Mouse (Mus musculus) testis, adult 2 months (tissue): Measurements from ENCODE around the gene Zfp536. TPM values are rescaled to one million over a fixed set of nuclear protein-coding genes. Genes with fewer than 3 reads are reported as not detected.

Experiments used
- H3K27ac ChIP-seq: fragments of 200-500 bp; 2 replicates; pipeline ENCODE4 v1.5.1; 2012; ENCODE audit warnings: low read depth, low read length; ENCODE audit not compliant: control insufficient read depth, insufficient read depth
- H3K27me3 ChIP-seq: fragments of 200-500 bp; 2 replicates; pipeline ENCODE4 v1.6.1; 2012; ENCODE audit warnings: mild to moderate bottlenecking, low read length, moderate library complexity; ENCODE audit not compliant: control insufficient read depth, insufficient read depth
- H3K36me3 ChIP-seq: fragments of 200-500 bp; 2 replicates; pipeline ENCODE4 v1.6.1; 2012; ENCODE audit warnings: mild to moderate bottlenecking, low read length; ENCODE audit not compliant: control insufficient read depth, insufficient read depth
- H3K4me1 ChIP-seq: fragments of 200-500 bp; 2 replicates; pipeline ENCODE4 v1.6.1; 2012; ENCODE audit warnings: low read length; ENCODE audit not compliant: control insufficient read depth, insufficient read depth
- H3K4me3 ChIP-seq: fragments of 200-500 bp; 2 replicates; pipeline ENCODE4 v1.5.1; 2012; ENCODE audit warnings: low read depth, mild to moderate bottlenecking, low read length, moderate library complexity, mixed read lengths; ENCODE audit not compliant: control insufficient read depth
- CTCF ChIP-seq: fragments of 200-500 bp; IDR thresholded peaks from 2 replicates; pipeline ENCODE4 v1.5.1; 2012; ENCODE audit warnings: low read depth, mild to moderate bottlenecking, inconsistent platforms, low read length, moderate library complexity; ENCODE audit not compliant: control insufficient read depth, insufficient read depth, insufficient replicate concordance
- POLR2A ChIP-seq: fragments of 200-500 bp; IDR thresholded peaks from 2 replicates; pipeline ENCODE4 v1.6.1; 2012; ENCODE audit warnings: low read depth, mild to moderate bottlenecking, inconsistent platforms, low read length, moderate library complexity; ENCODE audit not compliant: control insufficient read depth
- polyA plus RNA-seq: library from polyadenylated mRNA; depleted of rRNA; stranded (reverse); fragments of >200 nt; gene quantifications from 2 replicates; pipeline ENCODE4 v1.2.3, GENCODE M21; 2012

Gene Zfp536
- polyA plus RNA-seq, 1 experiment, result 3.9 TPM

DNA sequence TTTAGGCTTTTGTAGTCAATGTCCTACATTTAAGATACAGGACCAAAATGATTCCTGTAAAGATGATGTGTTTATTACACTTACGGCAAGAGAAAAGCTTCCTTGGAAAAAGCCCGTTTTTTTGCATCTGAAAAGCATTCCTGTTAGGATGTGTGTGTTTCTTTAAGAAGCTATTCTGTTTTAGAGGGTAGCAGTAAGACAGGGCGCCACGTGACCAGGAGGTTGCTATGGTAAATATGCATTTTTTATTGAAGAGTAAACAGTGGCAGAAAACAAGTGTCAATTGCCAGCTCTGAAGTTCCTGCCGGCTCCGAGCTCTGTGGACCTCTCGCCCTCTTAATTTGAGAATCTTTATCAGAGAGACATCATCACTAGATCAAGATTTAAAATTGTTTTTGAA, 267.9 kb downstream of the Zfp536 start:
- Histone ChIP-seq H3K27me3 (no peaks in the 10 kb centered on the region), H3K4me1 (no peaks in the 10 kb centered on the region), H3K27ac (no peak overlapping the region), H3K4me3 (no peak overlapping the region), H3K36me3 (no peaks in the 10 kb centered on the region)
- TF ChIP-seq CTCF (no peak), POLR2A (no peak)

DNA sequence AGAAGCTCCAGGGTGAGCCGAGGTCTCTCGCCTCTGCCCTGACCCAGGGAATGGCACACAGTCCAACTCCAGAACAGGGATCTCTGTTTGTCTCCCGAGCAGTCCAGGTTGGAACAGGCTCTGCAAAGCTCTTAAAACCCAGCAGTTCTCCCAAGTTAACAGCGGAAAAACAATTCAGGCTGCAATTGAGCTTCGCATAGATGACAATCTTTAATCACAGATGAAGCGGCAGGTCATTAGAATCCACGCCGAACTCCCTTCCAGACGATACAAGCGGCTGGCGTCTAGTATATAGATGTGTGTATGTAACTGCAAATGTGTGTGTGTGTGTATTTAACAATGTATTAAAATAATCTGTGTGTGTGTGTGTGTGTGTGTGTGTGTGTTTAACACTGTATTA, 268.3 kb downstream of the Zfp536 start:
- Histone ChIP-seq H3K27ac (no peak overlapping the region), H3K36me3 (no peaks in the 10 kb centered on the region), H3K4me3 (no peak overlapping the region), H3K4me1 (no peaks in the 10 kb centered on the region), H3K27me3 (no peaks in the 10 kb centered on the region)
- TF ChIP-seq POLR2A, result no peak
- TF ChIP-seq CTCF, result no peak

DNA sequence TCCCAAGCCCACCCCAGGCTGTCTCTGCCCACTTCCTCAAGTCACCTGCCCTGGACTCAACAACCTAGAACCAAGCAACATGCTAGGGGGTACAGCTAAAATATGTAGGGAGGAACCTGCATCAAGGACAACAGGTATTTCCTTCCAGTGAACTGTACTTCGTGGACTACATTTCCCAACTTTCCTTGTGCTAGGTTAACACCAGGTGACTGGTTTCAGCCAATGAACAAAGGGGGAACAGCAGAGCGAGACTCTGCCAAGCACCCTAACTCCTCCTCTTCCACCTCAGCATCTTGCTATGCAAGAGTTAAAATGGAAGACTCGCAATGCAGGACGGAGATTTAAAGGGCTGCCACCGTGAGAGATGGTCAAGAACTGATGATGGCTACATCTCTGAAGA, 274.6 kb downstream of the Zfp536 start:
- no peaks in the 10 kb centered on the region for H3K27me3 ChIP-seq
- H3K36me3 ChIP-seq, result no peaks in the 10 kb centered on the region
- no peak for TF ChIP-seq CTCF
- no peak for TF ChIP-seq POLR2A
- H3K27ac ChIP-seq, result no peak overlapping the region
- H3K4me1 ChIP-seq, result no peaks in the 10 kb centered on the region
- no peak overlapping the region for H3K4me3 ChIP-seq

DNA sequence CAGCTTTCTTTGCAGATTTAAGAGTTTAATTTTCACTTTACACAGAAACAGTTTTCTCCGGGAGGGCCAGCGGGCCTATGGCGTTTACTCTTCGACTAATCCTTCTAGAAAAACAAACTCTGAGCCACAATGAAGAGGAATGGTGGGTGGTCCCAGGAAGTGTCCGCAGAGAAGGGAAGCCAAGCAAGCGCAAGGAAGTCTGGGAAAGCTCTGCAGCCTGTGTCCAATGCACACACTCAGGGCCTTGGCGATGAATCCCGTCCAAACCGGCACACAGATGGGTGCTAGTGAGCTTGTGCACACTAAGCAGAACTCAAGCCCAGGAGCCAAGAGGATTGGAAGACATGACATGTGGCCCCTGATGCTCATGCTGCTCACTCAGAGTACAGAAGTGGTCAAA, 276.9 kb downstream of the Zfp536 start:
- Histone ChIP-seq H3K27ac (no peak overlapping the region), H3K27me3 (no peaks in the 10 kb centered on the region), H3K36me3 (no peaks in the 10 kb centered on the region), H3K4me3 (no peak overlapping the region), H3K4me1 (no peaks in the 10 kb centered on the region)
- TF ChIP-seq CTCF, result no peak
- no peak for TF ChIP-seq POLR2A

DNA sequence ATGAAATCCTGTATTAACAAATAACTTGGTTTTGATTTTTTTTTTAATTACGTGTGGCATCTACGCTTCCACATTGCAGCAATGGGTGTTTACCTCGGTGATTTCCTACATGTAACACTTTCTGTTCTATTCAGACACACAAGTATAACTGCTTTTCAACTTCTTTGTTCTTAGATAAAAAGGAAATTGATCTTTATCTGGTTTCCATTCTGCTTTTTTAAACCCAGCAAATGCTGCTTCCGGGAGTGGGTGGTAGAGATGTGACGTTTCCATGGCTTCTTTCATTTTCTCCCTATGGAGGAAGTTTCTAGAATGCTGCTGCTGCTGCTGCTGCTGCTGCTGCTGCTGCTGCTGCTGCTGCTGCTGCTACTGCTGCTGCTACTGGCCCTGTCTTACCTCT, 283.1 kb downstream of the Zfp536 start:
- no peaks in the 10 kb centered on the region for H3K4me1 ChIP-seq

DNA sequence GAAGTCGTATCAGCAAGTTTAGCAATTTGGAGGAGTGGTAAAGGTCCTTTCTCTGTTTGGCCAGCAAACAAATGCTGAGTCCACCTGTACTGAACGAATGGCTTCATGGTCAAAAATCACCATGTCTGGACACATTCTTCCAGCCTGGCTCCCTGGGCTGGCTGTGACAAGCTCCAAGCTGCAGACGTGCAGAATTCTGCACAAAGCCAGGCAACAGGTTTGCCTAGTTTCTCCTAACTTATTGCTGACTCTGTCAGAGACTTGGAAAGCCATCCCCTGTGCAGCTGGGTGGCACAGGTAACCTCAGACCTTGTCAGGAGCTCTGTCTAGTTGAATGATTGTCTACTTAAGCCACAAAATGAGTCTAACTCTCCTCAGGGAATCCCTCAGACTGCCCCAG, 288.5 kb downstream of the Zfp536 start:
- Histone ChIP-seq H3K4me1 (no peaks in the 10 kb centered on the region), H3K27me3 (no peaks in the 10 kb centered on the region), H3K4me3 (no peak overlapping the region), H3K27ac (no peak overlapping the region), H3K36me3 (no peaks in the 10 kb centered on the region)
- no peak for TF ChIP-seq CTCF
- TF ChIP-seq POLR2A, result no peak

More for the DNA sequence above, 283.1 kb downstream of the Zfp536 start:
- Histone ChIP-seq H3K36me3 (no peaks in the 10 kb centered on the region), H3K4me3 (no peak overlapping the region), H3K27me3 (no peaks in the 10 kb centered on the region), H3K27ac (no peak overlapping the region)
- TF ChIP-seq CTCF (no peak), POLR2A (no peak)

DNA sequence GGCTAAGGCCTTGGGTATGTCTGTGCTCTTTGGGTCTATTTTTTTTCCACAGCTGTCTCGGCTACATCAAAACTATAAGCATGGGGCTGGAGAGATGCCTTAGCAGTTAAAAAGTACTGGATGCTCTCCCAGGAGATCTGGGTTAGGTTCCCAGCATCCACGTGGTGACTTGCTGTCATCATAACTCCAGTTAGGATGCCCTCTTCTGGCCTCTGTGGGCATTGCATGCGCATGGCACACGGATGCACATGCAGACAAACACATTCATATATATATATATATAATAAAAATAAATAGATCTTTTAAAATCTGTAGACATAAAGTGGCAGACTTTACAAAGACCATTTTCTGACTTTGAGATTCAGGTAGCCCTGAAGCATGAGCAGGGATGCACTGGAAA, 290.9 kb downstream of the Zfp536 start:
- Histone ChIP-seq H3K4me3 (no peak overlapping the region), H3K36me3 (no peaks in the 10 kb centered on the region), H3K27ac (no peak overlapping the region), H3K27me3 (no peaks in the 10 kb centered on the region), H3K4me1 (no peaks in the 10 kb centered on the region)
- TF ChIP-seq CTCF (peak; percentile 61; the same call in 1 of the 2 replicates), POLR2A (no peak)

DNA sequence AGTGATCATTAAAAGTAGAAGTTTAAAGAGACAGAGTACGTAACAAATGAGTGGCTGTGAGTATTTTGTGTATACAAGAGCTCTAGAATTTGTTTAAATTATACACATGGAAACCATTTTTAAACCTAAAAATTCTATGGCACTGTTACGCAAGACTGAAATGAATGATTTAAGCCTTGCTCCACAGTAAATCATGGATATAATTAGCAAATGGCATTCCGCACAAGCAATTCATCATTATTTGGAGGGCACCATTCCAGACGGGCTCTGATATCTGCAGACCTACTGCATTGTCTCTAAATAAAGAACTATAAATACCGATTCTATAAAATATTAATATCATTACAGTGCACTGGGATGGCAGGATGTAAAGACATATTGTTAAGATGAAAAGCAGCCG, 292.3 kb downstream of the Zfp536 start:
- no peaks in the 10 kb centered on the region for H3K36me3 ChIP-seq
- H3K4me1 ChIP-seq, result no peaks in the 10 kb centered on the region
- no peak overlapping the region for H3K27ac ChIP-seq
- TF ChIP-seq CTCF (no peak), POLR2A (no peak)
- H3K27me3 ChIP-seq, result no peaks in the 10 kb centered on the region
- H3K4me3 ChIP-seq, result no peak overlapping the region
